Mouse (Mus musculus) cortical plate, adult 2 months (tissue): Measurements from ENCODE around the gene Trim16.

Experiments
- CTCF ChIP-seq: fragments of 200-500 bp; IDR thresholded peaks from 2 replicates; pipeline ENCODE4 v1.5.1; 2011; ENCODE audit warnings: mild to moderate bottlenecking, control low read depth, low read length; ENCODE audit not compliant: insufficient read depth; ENCODE audit errors: extremely low read depth
- POLR2A ChIP-seq: fragments of 200-500 bp; IDR thresholded peaks from 2 replicates; pipeline ENCODE4 v1.6.1; 2011; ENCODE audit warnings: mild to moderate bottlenecking, low read length, control low read depth; ENCODE audit not compliant: insufficient read depth; ENCODE audit errors: extremely low read depth

DNA sequence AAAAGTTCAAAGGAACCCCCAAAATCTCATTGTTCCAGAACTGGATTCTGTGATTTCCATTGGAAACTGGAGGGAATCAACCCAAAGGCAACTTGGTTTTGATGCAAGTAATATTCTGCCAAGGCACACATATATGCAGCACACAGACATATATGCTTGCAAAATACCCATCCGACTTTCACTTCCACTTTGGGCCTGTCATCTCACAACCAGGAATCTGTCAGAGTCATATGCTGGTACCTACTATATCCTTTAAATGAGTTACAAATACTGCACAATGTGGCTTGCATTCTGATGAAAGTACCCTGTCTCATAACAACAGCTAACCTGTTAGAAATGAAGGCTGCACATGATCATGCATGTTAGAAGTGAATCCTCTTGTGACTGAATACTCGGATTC lies 12.1 kb upstream of the Trim16 start:
- TF ChIP-seq CTCF (no peak), POLR2A (no peak)
